Mouse (Mus musculus) central nervous system, embryonic 14 days (tissue): ENCODE data around the gene Hist1h2bk. TPM values are rescaled to one million over a fixed set of nuclear protein-coding genes. Genes with fewer than 3 reads are reported as not detected.

Experiments
- polyA plus RNA-seq: library from polyadenylated mRNA; depleted of rRNA; stranded (reverse); fragments of >200 nt; gene quantifications from 2 replicates; pipeline ENCODE4 v1.2.3, GENCODE M21; 2012; rRNA removed

Gene Hist1h2bk
- 11.7 and 20.3 TPM in 2 replicates for polyA plus RNA-seq

GRCm38 (mm10) chr13:22035267-22036148, at the start of gene Hist1h2bk, which contains the start of gene Hist1h2ah:
Gene Hist1h2bk (plus strand): TSS chr13:22035870.
Gene Hist1h2ah (minus strand): TSS chr13:22035568.

DNA sequence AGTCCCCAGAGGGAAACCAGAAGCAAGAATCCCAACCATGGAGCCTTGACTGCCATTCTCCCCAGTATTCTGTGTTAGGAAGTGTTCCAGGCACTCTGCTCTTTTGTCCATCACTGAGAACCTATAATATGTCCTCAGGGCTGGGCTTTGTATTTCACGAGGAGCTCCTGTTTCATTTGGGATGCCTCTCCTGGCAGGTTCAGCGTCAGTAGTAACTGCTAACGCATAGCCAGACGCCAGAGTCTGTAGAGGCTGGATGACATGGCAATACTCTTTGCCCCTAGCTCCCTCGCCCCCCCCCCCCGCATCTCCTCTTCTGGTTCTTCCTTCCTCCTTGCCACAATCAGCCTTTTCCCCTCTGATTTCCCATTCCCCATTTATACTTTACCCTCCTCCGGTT, 26.0 kb upstream of the Hist1h2bk start, which contains the start of gene Prss16:
Gene Prss16, minus strand, starts transcription at position 101 of the 400 bp plus-strand sequence.

DNA sequence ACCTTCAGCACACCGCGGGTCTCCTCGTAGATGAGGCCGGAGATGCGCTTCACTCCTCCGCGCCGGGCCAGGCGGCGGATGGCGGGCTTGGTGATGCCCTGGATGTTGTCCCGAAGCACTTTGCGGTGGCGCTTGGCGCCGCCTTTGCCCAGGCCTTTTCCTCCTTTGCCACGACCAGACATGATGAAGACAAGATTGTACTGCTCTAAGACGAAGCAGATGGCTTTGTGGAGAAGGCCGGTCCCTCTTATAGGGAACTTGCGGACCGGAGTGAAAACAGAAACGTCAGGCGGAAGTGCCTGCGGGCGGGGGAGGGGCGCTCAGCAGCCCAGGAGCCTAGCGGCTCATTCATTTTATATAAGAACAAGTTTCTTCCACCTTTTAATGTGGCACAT, 5.5 kb downstream of the Hist1h2bk start, which contains the start of gene Hist1h4i:
Gene Hist1h4i, minus strand, starts transcription at position 221 of the 395 bp plus-strand sequence.

GRCm38 (mm10) chr13:22042568-22043502, 7.2 kb downstream of the Hist1h2bk start, which contains the start of the genes Hist1h2ag and Hist1h2bj:
Gene Hist1h2ag (minus strand): TSS chr13:22042944.
Gene Hist1h2bj (plus strand): TSS chr13:22043214.

DNA sequence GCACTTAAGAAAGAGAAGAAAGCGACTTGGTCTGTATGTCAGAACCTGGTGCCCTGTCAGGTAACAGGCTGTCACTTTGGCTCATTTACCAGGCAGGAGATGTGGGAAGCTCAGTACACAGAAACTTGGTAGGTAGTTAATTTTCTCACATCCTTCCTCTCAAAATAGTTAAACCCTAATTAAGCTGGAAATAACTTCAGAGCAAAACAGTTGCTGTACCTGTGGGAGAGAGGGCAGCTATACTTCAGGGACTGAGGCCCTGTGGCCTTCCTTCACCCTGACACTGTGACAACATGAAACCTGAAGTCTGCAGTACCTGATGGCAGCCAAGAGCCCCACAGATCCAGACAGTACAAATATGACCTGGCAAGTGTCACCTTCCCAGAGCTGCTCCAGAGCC, 48.5 kb downstream of the Hist1h2bk start, which contains the start of gene Vmn1r188:
Gene Vmn1r188, plus strand, starts transcription at position 301 of the 400 bp plus-strand sequence.

Other genes starting within 250 kb of the Hist1h2bk start
- gene Hist1h2an, start 248.7 kb upstream of the Hist1h2bk start, polyA plus RNA-seq: 4.9 and 9.4 TPM in 2 replicates
- 1.1 and 1.5 TPM in 2 replicates for gene Hist1h2bp, start 248.4 kb upstream of the Hist1h2bk start, polyA plus RNA-seq
- gene Hist1h2bq, start 225.7 kb upstream of the Hist1h2bk start, polyA plus RNA-seq: 8.2 and 8.5 TPM in 2 replicates
- 0.21 TPM in 1 of 2 replicates, not detected in the other for gene Hist1h2ao, start 225.4 kb upstream of the Hist1h2bk start, polyA plus RNA-seq
- gene Hist1h4m, start 224.1 kb upstream of the Hist1h2bk start, polyA plus RNA-seq: 0.50 TPM in 1 of 2 replicates, not detected in the other
- 20.1 and 31.8 TPM in 2 replicates for gene Hist1h4n, start 203.7 kb upstream of the Hist1h2bk start, polyA plus RNA-seq
- 31.6 and 43.2 TPM in 2 replicates for gene Hist1h2ap, start 202.4 kb upstream of the Hist1h2bk start, polyA plus RNA-seq
- 3.8 and 12.2 TPM in 2 replicates for gene Hist1h2br, start 202.1 kb upstream of the Hist1h2bk start, polyA plus RNA-seq
- gene Zfp184, start 90.8 kb upstream of the Hist1h2bk start, polyA plus RNA-seq: 13.1 and 15.7 TPM in 2 replicates
- not detected in 2 replicates for gene Pom121l2, start 54.7 kb upstream of the Hist1h2bk start, polyA plus RNA-seq
- 0.09 and 0.18 TPM in 2 replicates for gene Prss16, start 26.1 kb upstream of the Hist1h2bk start, polyA plus RNA-seq
- gene Hist1h2ah, start 302 bp upstream of the Hist1h2bk start, polyA plus RNA-seq: 2.9 and 4.5 TPM in 2 replicates
- 26.1 and 35.7 TPM in 2 replicates for gene Hist1h4i, start 5.5 kb downstream of the Hist1h2bk start, polyA plus RNA-seq
- gene Hist1h2ag, start 7.1 kb downstream of the Hist1h2bk start, polyA plus RNA-seq: 32.8 and 39.2 TPM in 2 replicates
- gene Hist1h2bj, start 7.3 kb downstream of the Hist1h2bk start, polyA plus RNA-seq: 11.0 and 15.5 TPM in 2 replicates
- gene Vmn1r188, start 48.6 kb downstream of the Hist1h2bk start, polyA plus RNA-seq: under 0.01 TPM in 1 of 2 replicates, not detected in the other
- gene Vmn1r189, start 70.0 kb downstream of the Hist1h2bk start, polyA plus RNA-seq: not detected in 2 replicates
- not detected in 2 replicates for gene Vmn1r191, start 148.1 kb downstream of the Hist1h2bk start, polyA plus RNA-seq
- not detected in 2 replicates for gene Vmn1r192, start 155.3 kb downstream of the Hist1h2bk start, polyA plus RNA-seq
- gene Vmn1r193, start 187.3 kb downstream of the Hist1h2bk start, polyA plus RNA-seq: not detected in 2 replicates
- gene Vmn1r194, start 208.3 kb downstream of the Hist1h2bk start, polyA plus RNA-seq: not detected in 2 replicates
- not detected in 2 replicates for gene Vmn1r195, start 234.7 kb downstream of the Hist1h2bk start, polyA plus RNA-seq